Mouse (Mus musculus) CH12F3 (cell line): ENCODE measurements around the gene Mki67.
"Not testable (repeated sequence)": the region's sequence is repeated elsewhere in the genome, so short reads cannot be mapped to it uniquely, and the experiment has no call there.

Source experiments
- in situ Hi-C: fragments of 300-500 bp; cut with MboI; formaldehyde crosslinking; loops from 2 replicates; pipeline ENCODE4 v1.14.3; 2020; ENCODE audit warnings: low sequenced_read_pairs

Mki67 gene

GRCm38 (mm10) chr7:135716968-135717557 lies 902 bp upstream of the Mki67 start:
- in situ Hi-C loops, result no loop called here

DNA sequence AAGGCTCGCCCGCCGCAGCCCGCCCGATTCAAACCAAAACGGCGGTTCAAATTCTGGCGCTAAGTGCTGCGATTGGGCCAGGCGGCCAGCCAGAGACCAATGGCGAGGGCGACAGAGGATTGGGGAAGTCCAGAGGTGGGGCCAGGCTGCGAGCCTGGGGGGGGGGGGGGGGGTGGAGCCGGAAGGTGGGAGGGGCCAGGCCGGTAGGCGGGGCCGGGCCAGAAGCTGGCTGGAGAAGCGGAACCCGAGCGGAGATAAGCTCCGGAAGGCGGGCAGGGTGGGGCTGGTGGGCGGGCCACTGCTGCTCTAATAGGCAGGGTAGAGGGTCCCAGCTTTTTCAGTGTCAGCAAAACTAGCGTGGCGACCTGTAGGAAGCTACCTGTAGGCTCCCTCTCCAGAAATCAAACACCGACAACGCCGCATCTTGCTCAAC lies 300 bp upstream of the Mki67 start:
- in situ Hi-C loops, result no loop called here

- in situ Hi-C loops, result no loop called here
Measured at GRCm38 (mm10) chr7:135715166-135715565, 995 bp downstream of the Mki67 start.

DNA sequence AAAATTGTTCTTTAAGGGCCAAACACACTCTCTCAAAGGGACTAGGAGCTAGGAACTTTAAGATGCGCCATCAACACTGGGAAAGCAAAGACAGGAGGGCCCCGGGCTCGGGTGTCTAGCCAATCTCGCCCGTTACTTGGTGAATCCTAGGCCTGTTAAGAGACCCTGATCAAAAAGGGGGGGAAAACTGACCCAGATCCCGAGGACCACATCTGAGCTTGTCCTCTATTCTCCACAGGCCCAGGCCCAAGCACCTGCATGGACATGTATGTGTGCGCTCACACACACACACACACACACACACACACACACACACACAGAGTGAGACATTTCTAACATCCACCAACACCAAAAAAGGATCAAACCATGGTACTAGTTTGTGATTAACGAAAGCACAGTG lies 2.8 kb downstream of the Mki67 start:
- in situ Hi-C loops, result no loop called here

GRCm38 (mm10) chr7:135712534-135712933 lies 3.6 kb downstream of the Mki67 start:
- in situ Hi-C loops, result no loop called here

GRCm38 (mm10) chr7:135710702-135711101 lies 5.5 kb downstream of the Mki67 start:
- in situ Hi-C loops, result no loop called here

- in situ Hi-C loops, result no loop called here
Measured at GRCm38 (mm10) chr7:135705753-135706152, 10.4 kb downstream of the Mki67 start.

DNA sequence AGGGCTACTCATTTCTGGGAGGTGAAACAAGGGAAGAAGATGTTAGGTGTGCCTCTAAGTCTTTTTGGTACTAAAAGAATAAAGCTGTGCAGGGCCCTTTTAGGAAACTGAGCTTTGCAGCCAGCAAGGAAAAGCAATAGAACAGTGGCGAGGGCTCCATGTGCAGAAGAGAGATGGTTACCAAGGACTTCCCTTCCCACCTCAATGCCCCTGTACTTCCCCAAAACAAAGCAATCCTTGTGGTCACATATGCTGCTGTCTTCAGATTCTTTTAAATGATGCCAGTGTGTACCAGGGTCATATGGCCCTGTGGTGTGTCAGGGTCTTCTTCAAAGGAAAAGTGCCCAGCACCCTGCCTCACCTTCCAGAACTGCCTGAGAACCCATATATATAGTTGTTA lies 11.1 kb downstream of the Mki67 start:
- in situ Hi-C loops, result no loop called here

GRCm38 (mm10) chr7:135704251-135704650 lies 11.9 kb downstream of the Mki67 start:
- in situ Hi-C loops, result no loop called here

DNA sequence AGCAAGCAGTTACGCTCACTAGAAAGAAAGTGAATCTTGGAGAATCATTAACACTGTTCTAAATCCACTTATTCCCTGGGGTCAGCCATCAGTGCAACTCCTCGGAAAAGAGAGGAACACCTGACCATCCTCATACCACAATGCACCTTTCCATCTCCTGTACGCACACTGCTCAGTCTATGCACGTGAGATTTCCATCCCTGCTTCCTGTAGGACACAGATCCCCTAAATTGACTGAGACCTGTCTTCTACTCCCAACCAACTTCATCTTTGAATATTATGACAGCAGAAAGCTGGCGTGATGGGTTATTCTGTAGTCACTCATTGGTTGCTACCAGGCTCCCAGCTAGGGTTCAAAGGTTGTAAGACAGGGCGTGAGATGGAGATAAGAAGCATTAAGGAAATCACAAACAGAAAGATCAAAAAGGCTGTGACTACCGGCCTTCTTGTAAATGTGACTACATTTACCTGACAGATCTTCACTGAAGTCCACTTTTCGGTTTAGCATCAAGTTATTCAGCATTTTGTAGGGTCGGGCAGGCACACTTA lies 12.5 kb downstream of the Mki67 start:
- in situ Hi-C loops, result no loop called here

DNA sequence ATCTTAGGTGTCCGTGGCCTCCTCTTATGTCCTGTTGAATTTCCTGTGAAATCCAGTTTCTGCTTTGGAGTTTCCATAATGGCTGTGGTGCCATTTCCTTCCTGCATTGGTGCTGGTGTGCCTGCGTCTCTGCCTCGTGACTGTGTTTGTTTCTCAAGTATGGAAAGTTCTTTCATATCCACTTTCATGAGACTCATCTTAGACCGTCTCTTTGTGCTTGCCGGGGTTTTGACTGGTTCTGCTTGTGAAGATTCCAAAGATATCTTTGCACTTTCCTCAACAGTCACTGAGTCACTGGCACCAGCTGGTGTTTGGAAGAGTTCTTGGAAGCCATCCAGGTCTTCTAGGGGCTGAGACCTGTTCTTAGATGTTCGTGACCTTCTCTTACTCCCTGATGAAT lies 16.8 kb downstream of the Mki67 start:
- in situ Hi-C loops, result not testable (repeated sequence)

GRCm38 (mm10) chr7:135698362-135698761 lies 17.8 kb downstream of the Mki67 start:
- in situ Hi-C loops, result no loop called here

- in situ Hi-C loops, result not testable (repeated sequence)
Measured at GRCm38 (mm10) chr7:135697021-135697740, 19.0 kb downstream of the Mki67 start.

DNA sequence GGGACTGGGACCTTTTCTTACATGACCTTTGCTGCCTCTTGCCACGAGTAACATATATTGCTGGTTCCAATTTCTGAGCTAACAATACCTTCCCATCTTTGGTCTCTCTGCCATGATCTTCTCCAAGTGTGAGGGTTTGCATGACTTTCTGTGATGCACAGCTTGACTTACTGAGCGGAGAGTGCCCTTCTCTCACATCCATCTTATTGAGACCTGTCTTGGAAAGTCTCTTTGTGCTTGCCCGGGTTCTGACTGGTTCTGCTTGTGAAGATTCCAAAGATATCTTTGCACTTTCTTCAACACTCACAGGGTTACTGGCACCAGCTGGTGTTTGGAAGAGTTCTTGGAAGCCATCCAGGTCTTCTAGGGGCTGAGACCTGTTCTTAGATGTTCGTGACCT lies 20.0 kb downstream of the Mki67 start:
- in situ Hi-C loops, result no loop called here

GRCm38 (mm10) chr7:135694796-135695195 lies 21.4 kb downstream of the Mki67 start:
- in situ Hi-C loops, result no loop called here

- in situ Hi-C loops, result no loop called here
Measured at GRCm38 (mm10) chr7:135694130-135694529, 22.0 kb downstream of the Mki67 start.

DNA sequence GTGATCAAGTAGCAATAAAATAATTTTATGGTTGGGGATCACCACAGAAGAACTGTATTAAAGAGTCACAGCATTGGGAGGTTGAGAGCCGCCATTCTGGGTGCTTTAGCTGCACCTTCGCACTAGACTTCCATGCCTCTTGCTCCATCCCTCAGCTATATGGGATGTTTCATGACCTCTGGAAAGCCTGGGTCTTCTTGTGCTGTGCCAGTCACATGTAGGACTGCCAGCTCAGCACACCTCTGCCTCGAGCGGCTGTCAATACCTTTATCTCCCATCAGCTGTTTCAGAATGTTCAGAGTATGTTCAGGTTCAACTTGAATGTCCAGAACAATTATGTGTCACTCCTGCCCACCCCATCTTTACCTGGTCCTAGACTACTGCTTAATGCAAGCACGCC lies 24.2 kb downstream of the Mki67 start:
- in situ Hi-C loops, result no loop called here

- in situ Hi-C loops, result no loop called here
Measured at GRCm38 (mm10) chr7:135689396-135689795, 26.8 kb downstream of the Mki67 start.

- in situ Hi-C loops, result no loop called here
Measured at GRCm38 (mm10) chr7:135684938-135685337, 31.2 kb downstream of the Mki67 start.

DNA sequence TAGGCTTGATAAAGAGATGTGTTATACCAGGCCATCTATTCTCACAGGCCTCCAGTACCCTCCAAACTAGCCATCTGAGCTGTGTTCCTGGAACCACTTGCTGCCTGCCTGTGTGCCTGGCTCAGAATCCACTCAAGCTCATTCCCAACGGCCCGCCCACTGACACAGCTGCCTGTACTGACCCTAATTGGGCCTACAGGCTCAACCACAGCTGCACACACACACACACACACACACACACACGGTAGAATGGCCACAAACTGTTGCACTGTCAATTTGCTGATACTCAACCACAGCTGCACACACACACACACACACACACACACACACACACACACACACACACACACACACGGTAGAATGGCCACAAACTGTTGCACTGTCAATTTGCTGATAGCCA lies 32.1 kb downstream of the Mki67 start:
- in situ Hi-C loops, result not testable (repeated sequence)

- in situ Hi-C loops, result no loop called here
Measured at GRCm38 (mm10) chr7:135680334-135680733, 35.8 kb downstream of the Mki67 start.

DNA sequence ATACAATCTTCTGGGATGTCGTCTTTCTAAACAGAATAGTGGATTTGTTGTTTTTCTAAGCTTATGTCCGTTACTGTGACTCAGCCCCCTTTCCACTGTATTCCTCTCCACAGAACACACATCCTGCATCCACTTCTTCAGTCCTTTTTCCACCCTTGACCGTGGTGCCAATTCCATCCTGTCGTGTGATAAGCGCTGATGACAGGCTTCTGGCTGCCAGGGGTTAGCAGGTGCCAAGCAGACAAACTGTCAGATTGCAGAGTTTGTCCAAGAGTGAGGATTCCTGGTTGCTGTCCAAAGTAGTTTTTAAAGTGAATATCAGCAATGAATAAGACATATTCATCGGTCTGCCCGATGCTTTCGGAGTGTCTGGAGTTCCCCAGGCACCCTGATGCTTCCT lies 39.4 kb downstream of the Mki67 start:
- in situ Hi-C loops, result no loop called here
